Mouse (Mus musculus): Measurements from ENCODE around the gene Poc1a.

- TF ChIP-seq GATA2 (IDR thresholded peaks at IDR 0.05; ENCODE audit: borderline replicate concordance, low read depth, low read length) (no peak), CTCF (IDR thresholded peaks at IDR 0.05; ENCODE audit: low read depth, low read length) (no peak), GATA1 (IDR thresholded peaks at IDR 0.05; ENCODE audit: borderline replicate concordance, low read length) (no peak), TAL1 (conservative IDR thresholded peaks at IDR 0.05; ENCODE audit: low read depth, low read length) (no peak), POLR2AphosphoS5 (IDR thresholded peaks at IDR 0.05; ENCODE audit: insufficient replicate concordance, low read depth, low read length) (no peak)
Observed at GRCm38 (mm10) chr9:106242813-106243488, 37.9 kb upstream of the Poc1a start.

Measured in G1E (cell line).